Mouse (Mus musculus): ENCODE data around the gene Slc25a27. TPM values are rescaled to one million over a fixed set of nuclear protein-coding genes. Genes with fewer than 3 reads are reported as not detected.

The Slc25a27 gene
- total and polyA plus RNA-seq, 3 experiments, result not detected

DNA sequence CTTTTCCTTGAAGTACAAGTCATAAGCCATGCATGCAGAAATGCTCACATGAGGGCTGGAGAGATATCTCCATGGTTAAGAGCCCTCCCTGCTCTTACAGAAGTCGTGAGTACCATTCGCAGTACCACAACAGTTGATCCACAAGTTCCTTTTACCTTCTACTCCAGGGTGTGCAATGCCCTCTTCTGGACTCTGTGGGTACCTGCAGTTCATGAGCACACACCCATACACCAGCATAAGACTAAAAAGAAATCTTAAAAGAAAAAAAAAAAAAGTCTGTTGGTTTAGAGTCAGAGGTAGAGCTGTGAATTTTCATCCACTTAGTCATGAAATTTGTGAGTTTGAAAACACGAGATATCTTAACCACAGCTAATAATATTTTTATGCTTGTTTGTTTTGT lies 39.7 kb upstream of the Slc25a27 start:
- no peaks in the 10 kb centered on the region for H3K9me3 ChIP-seq (replicated peaks; ENCODE audit: insufficient read depth, low read length)
- no peaks in the 10 kb centered on the region for H3K4me1 ChIP-seq (ENCODE audit: control insufficient read depth in 1 of 2, insufficient read depth in 2 of 2, low read length in 2 of 2)
- H3K27ac ChIP-seq (ENCODE audit: control insufficient read depth, low read depth, low read length), result no peak overlapping the region
- H3K4me3 ChIP-seq (ENCODE audit: control insufficient read depth in 1 of 2, insufficient read depth in 1 of 2, low read depth in 2 of 2, low read length in 2 of 2), result no peak overlapping the region
- TF ChIP-seq SMC3 (IDR thresholded peaks at IDR 0.05; ENCODE audit: low read depth, low read length), result no peak
- TF ChIP-seq MYB (IDR thresholded peaks at IDR 0.05; ENCODE audit: low read depth, low read length), result no peak
- no peak for TF ChIP-seq NELFE (IDR thresholded peaks at IDR 0.05; ENCODE audit: low read depth, low read length)
- TF ChIP-seq RAD21 (IDR thresholded peaks at IDR 0.05; ENCODE audit: low read depth, low read length), result no peak
- no peak for TF ChIP-seq CHD1 (IDR thresholded peaks at IDR 0.05; ENCODE audit: low read depth, low read length)
- no peak for TF ChIP-seq POLR2AphosphoS2 (IDR thresholded peaks at IDR 0.05; ENCODE audit: low read length)
- TF ChIP-seq CHD2 (IDR thresholded peaks at IDR 0.05; ENCODE audit: low read length), result no peak
- no peak for TF ChIP-seq MAX (IDR thresholded peaks at IDR 0.05; ENCODE audit: low read length)
- TF ChIP-seq ZNF384 (IDR thresholded peaks at IDR 0.05; ENCODE audit: low read depth, low read length), result no peak
- no peak for TF ChIP-seq USF1 (IDR thresholded peaks at IDR 0.05; ENCODE audit: low read depth, low read length)
- no peak for TF ChIP-seq SIN3A (IDR thresholded peaks at IDR 0.05; ENCODE audit: low read length)
- no peak for TF ChIP-seq ELF1 (IDR thresholded peaks at IDR 0.05; ENCODE audit: low read depth, low read length)
- H3K79me2 ChIP-seq (ENCODE audit: control insufficient read depth, insufficient read depth, low read length, poor library complexity), result no peaks in the 10 kb centered on the region
- H3K27me3 ChIP-seq (ENCODE audit: control insufficient read depth in 1 of 2, insufficient read depth in 2 of 2, low read length in 2 of 2), result no peaks in the 10 kb centered on the region
- H3K9ac ChIP-seq (ENCODE audit: control insufficient read depth, low read depth, low read length, poor library complexity, severe bottlenecking), result no peak overlapping the region
- no peaks in the 10 kb centered on the region for H3K36me3 ChIP-seq (ENCODE audit: control insufficient read depth in 1 of 2, insufficient read depth in 2 of 2, low read length in 2 of 2)
- DNase-seq (ENCODE audit: low read depth, low spot score), result no peak

GRCm38 (mm10) chr17:43704216-43704930 lies 37.4 kb upstream of the Slc25a27 start:
- no peak for DNase-seq (ENCODE audit: low read depth, low spot score)
- Histone ChIP-seq H3K36me3 (ENCODE audit: control insufficient read depth in 1 of 2, insufficient read depth in 2 of 2, low read length in 2 of 2) (no peaks in the 10 kb centered on the region), H3K9me3 (replicated peaks; ENCODE audit: insufficient read depth, low read length) (no peaks in the 10 kb centered on the region), H3K27ac (ENCODE audit: control insufficient read depth, low read depth, low read length) (no peak overlapping the region), H3K79me2 (ENCODE audit: control insufficient read depth, insufficient read depth, low read length, poor library complexity) (no peaks in the 10 kb centered on the region), H3K4me3 (ENCODE audit: control insufficient read depth in 1 of 2, insufficient read depth in 1 of 2, low read depth in 2 of 2, low read length in 2 of 2) (no peak overlapping the region), H3K4me1 (ENCODE audit: control insufficient read depth in 1 of 2, insufficient read depth in 2 of 2, low read length in 2 of 2) (no peaks in the 10 kb centered on the region), H3K27me3 (ENCODE audit: control insufficient read depth in 1 of 2, insufficient read depth in 2 of 2, low read length in 2 of 2) (no peaks in the 10 kb centered on the region), H3K9ac (ENCODE audit: control insufficient read depth, low read depth, low read length, poor library complexity, severe bottlenecking) (no peak overlapping the region)
- no peak for TF ChIP-seq UBTF (IDR thresholded peaks at IDR 0.05; ENCODE audit: borderline replicate concordance, insufficient read depth, low read depth, low read length)
- no peak for TF ChIP-seq JUND (IDR thresholded peaks at IDR 0.05; ENCODE audit: low read depth, low read length)
- TF ChIP-seq ZC3H11A (IDR thresholded peaks at IDR 0.05; ENCODE audit: low read depth, low read length), result no peak
- no peak for TF ChIP-seq NRF1 (IDR thresholded peaks at IDR 0.05; ENCODE audit: insufficient read depth, low read depth, low read length, poor library complexity, severe bottlenecking)
- TF ChIP-seq ZMIZ1 (IDR thresholded peaks at IDR 0.05; ENCODE audit: low read depth, low read length), result no peak
- TF ChIP-seq KAT2A (conservative IDR thresholded peaks at IDR 0.05; ENCODE audit: low read depth, low read length), result no peak
- no peak for TF ChIP-seq MXI1 (IDR thresholded peaks at IDR 0.05; ENCODE audit: low read depth, low read length)
- no peak for TF ChIP-seq TAL1 (IDR thresholded peaks at IDR 0.05; ENCODE audit: low read length)
- TF ChIP-seq MAX (IDR thresholded peaks at IDR 0.05; ENCODE audit: low read length), result no peak
- TF ChIP-seq HCFC1 (IDR thresholded peaks at IDR 0.05; ENCODE audit: low read depth, low read length), result no peak
